Mouse (Mus musculus): ENCODE measurements at regions not wholly inside any gene's neighbourhood (a gene's known extent, or its start where the extent isn't known, plus 50 kb on each side); places are given as distances from the start of the nearest gene placed in this dataset.

DNA sequence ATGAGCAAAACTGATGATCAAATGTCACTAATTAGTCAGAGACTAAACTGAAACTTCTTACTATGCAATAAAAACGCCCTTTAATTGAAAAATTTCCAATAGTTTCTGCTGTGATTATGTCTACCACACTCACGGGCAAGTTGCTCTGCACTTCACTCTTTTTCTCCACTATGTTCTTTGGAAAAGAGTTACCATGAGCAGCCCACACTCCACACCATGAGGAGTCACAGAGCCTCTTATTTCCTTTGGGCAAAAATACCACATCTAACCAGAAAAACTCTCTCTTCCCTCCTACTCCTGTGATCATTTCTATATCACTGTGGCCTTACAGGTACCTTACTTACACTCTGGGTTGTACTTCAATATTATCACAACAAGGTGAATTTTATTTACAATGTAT lies 174.7 kb downstream of the Gm11361 start:
- no peak for DNase-seq

DNA sequence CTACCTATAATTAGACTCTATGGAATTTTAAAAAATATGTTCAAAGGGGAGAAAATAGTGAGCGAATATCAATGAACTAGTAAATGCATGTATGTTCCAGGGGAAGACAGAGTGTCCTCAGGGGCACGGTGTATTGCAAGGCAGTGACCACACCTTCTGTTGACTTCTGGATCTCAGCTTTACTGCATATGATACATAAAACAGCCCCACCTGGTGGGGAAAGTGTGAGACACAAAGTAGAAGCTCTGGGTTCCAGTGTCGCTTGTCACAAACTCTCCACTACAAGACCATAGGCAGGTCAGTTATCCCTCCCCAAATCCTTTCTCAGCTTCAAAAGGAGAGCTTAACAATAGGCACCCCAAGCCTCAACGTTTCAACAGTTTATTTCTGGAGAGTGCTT lies 168.8 kb downstream of the Gm11361 start:
- DNase-seq, result peak in 1 of 2 experiments; percentile 28

DNA sequence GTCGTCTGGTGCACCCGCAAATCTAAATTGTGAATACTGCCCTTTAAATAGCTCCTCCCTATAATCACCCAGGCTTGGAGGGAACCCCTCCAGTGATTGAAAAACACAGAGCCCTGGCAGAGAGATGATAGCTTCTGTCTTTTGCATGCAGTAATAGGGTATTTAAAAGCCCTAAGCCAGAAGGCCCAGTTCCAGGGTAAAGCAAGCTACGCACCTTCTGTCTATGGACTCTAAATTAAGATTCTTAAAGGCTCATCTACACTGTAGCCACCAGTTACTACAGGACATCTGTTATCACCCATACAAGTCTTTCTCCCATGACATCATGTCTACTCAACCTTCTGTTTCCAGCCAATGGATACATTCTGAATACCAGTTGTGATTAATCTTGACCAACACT lies 167.8 kb downstream of the Gm11361 start:
- no peak for DNase-seq

DNA sequence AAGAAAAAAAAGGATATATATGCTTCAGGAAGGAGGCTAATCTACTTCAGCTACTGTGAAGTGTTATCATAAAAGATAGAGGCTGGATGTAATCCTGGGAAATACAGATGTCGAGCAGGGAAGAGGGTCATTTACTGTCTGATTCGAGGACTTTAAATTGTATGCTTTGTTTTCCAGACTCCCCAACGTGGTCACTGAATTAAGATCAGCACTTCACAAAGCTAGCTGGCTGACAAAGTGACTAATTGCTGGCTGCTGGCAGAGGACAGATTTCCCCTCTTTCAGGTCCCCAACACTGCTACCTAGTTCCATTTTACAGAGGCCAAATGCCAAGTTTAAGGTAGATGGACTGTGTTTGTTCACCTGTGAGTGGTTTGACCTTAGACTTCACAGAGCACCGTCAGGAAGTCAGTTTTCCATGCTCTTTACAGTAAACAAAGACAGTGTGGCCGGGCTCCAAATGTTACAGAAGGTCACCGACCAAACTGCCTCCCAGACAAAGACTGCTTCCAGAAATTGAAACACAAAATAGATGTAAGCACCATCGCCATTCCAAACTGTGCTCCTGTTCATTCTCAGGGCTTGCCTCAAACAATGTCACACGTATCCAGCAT lies 167.2 kb downstream of the Gm11361 start:
- DNase-seq, result peak; percentile 55 to 61

DNA sequence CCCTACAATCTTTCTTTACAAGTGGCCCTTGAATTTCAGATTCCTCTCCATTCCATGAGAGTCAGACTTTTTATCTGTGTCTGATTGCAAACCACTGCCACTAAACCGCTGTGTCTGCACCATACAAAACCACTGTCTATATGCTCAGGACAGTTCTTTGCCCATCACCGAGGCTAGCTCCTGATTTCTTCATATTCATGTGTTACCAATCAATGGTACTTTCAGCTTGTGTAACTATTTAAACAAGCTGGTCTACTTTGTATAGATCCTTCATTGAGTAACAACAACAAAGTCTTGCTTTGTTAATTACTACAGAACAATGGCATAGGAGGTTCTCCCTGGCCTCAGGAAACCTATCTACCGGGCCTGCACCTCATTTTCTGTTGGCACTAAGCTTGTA lies 164.0 kb downstream of the Gm11361 start:
- DNase-seq, result no peak

DNA sequence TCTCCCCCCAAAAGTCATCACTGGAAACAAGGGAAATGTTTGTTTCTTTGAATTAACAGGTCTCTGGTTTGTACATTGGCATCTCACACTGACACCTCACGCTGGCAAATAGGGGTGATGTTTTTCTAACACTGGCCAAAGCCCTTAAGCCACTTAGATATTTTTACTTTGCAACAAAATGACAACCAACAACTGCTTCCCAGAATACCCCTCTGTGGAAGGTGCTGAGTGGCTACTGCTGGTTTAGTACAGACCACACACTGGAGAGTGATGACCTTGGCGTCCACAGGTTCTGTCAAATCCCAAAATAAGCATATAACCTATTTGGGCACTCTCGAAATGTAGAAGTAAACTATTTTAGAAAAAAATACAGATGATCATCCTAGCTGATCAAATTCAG lies 163.3 kb downstream of the Gm11361 start:
- no peak for DNase-seq

DNA sequence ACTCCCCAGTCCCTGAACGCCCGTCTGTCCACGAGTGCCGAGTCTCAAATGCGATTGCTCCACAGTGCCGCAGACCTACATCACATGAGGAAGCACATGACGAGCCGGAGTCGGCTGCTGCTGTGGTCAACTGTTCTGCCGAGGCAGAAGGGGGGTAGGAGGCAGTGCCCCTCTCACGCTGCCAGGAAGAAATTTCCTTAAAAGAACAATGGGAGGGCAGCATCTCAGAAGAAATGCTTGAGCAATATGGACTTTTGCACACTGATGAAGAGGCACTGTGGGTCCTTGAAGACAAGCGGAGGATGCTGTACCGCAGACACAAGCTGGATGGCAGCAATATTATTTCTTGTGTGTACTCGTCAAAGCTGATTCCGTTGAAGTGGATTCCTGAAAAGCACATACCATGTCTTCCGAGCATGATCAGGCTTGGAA lies 162.6 kb downstream of the Gm11361 start:
- peak; percentile 61 to 77 for DNase-seq

DNA sequence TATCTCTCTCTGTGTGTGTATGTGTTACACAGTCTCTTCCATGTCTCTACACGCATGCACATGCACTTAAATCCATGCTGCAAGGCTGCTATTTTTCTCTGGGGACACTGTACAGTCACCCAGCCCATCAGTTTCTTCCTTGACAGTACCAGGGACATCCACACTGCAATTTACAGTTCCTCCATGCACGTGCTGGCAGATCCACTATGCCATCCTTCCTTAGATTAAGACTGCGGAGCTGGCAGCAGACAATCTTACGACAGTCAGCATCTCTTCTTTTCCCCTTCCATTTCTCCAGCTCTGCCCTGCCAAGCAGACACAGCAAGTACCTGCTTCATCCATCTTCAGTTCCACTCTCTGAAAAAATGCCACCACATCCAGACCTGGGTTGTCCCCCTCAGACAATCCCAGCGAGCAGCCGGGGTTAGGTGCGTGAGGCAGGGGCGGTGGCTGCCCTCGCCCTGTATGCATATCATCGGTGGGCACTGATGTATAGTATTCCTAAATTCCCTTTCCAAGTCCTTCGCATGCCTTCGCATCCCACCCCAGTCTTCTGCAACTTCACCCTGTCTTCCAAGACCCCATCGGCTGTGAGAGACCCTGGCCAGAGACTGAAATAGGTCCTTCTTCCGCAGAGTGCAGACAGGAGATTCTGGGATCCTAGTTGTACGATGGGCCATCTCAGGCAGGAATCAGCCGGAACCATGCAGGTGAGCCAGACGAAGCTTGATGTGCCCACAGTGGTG lies 161.8 kb downstream of the Gm11361 start:
- no peak for DNase-seq

DNA sequence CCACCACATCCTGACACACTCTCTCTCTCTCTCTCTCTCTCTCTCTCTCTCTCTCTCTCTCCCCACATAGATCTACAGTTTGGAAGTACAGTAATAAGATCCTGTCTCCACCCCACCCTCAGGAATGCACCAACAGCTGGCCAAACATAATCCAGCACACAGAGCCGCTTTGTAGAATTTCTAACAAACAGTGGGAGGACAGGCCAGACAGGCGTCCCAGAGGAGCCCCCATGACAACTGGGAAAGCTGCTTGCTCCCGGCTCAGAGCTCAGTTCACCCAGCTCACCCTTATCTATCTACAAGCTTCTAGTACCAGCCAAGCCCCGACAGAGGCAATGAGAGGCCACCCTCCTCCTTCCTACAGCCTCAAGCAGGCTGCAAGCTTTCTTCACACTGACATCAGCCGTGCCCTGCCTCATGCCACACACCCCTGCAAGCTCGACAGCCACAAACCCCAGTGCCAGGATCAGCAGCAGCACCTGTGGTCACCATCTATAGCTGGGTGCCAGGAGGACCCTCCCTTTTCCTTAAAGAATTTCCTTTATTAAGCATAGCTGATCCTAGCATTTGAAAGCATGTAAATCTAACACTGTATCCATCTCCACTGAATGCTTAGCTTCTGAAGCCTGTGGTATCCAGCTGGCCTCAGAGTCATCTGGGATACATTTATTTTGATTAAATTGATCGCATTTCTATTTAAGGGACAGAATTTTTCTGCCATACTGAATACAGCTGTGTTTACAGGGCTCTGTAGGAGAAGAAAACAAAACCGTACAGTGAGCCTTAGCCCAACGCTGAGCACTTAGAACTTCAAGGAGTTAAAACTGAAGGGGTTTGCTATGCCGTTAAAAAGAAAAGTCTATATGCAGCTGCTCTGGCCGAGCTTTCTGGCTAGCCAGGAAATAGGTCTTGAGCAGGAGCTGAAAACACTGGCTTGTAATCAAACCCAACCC lies 160.9 kb downstream of the Gm11361 start:
- peak; percentile 47 to 61 for DNase-seq

DNA sequence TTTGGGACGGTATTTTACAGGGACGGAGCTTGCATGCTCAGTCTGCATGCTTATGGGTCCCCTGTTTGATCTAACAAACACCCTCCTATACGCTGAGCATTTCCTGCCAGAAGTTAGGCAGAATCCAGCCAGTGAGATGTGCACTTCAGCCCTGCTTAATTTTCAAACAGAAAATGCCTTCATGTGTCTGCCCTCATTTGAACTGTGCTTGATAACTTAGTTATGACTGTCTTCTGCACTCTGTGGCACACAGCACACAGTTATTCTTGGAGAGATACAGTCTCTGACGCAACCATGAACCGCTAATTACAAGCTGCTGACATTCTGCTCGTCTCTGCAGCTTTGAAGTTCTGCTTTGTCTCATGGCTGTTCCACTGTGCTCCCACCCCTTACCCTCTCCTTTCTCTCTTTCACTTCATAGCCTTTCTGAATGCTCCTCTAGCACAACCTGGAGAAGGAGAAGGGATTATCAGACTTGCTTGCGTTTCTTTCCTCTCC lies 160.2 kb downstream of the Gm11361 start:
- DNase-seq, result peak; percentile 25 to 34

DNA sequence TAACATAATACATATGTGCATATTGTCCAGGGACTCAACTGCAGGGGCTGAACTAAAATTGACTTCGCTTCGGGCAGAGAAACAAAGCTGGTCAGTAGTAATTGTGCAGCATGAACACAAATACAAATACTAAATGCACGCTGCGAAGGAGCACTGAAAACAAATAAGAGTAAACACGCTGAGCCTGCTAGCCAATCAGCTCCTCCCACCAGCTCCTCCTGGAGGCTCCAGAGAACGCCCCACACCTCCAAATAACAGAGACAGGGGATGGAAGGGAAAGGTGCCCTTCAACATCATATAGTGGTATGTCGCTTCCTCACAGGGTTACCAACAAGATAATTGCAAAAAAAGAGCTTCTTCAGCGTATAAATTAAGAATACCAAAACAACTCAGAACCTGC lies 159.6 kb downstream of the Gm11361 start:
- DNase-seq, result no peak

DNA sequence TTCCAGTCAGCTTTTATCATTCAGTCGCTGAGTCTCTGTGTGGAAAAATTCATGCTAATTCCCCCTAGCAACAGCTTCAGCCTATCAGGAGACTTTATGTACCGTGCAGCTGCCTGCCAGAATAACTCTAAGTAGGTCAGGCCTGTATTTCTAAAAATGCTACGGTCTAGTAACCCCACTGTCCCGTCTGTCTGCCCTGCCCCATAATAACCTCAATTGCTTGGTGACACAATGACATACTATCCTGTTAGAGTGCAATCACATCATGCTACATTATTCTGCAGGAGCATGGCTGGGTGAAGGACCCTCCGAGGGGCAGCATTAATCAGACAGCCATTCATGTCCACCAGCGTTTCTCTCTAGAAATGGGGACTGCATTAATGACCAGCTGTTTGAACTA lies 158.9 kb downstream of the Gm11361 start:
- DNase-seq, result peak; percentile 48 to 59

DNA sequence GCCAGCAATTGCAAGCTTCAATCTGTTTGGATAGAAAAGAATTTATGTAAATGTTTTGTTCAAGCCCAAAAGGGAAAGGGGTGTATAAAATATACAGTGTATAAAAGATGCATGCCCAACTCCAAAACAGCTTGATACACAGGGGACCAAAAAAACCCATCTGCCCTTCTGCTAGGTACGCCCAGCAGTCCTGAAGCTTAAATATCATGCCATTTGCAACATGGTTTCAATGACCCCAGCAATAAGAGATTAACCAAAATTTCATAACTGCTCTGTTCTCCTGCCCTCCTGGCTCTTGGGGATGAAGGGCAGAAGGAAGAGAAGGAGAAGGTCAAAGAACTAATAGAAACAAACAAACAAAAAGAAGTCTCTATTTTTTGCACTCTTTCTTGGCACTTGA lies 158.4 kb downstream of the Gm11361 start:
- no peak for DNase-seq

DNA sequence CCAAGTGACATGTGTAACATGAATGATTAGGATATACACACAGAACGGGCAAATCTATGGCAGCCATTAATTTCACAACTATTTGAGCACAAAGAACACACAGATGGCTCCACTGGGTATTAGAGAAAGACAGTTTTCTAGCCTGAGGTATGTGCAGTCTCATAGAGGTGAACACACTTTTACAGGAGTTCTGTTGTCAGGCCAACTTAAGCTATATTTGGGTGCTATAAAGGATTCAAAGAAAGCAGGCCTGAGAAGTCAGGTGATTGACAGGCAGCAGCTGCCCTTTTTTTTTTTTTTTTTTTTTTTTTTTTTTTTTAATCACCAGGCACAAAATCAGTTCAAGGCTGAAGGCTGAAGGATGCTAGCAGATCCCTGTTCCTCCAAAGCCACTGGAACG lies 153.0 kb downstream of the Gm11361 start:
- no peak for DNase-seq

DNA sequence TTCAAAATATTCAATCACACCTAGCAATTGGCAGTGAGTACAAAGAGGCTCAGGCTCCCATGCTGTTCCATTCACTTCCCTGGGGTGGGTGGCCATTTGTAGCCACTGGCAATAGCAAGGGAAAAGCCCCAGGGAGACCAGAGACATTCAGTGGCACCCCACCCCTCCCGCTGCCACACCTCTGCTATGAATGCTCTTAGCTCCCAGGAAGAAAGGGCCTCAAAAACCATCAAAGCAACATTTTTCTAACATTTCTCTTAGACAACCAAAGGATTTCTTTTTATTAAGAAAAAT lies 152.2 kb downstream of the Gm11361 start:
- no peak for DNase-seq

DNA sequence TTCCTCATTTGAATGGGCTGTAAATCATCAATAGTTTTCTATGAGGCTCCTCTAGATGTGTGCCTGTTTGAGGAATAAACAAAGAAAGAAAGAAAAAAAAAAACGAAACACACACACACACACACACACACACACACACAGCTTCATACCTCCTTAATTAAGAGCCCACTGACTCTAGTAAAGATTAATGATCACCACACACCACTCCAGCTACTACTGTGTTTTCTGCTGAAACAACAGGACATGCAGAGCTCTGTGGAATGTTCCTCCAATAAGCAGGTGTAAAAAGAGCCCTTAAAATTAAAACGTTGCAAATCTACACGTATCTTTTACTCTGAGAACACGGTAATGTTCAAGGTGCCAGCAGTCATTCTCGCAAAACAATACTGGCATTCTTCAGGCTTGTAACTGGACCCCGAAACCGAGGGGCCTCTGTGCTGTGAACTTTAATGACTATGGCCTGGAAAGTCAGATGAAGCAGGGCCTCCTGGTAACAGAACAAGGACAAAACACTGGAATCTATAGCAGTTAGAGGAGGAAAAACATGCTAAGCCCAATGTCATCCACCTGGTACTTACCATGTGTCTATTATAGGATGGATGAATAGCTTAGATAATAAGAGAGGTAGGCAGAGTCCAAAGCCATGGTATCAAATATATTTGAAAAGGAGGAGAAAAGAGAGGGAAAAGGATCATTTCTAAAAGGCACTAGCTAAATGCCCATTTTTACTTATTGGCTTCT lies 151.7 kb downstream of the Gm11361 start:
- no peak for DNase-seq

DNA sequence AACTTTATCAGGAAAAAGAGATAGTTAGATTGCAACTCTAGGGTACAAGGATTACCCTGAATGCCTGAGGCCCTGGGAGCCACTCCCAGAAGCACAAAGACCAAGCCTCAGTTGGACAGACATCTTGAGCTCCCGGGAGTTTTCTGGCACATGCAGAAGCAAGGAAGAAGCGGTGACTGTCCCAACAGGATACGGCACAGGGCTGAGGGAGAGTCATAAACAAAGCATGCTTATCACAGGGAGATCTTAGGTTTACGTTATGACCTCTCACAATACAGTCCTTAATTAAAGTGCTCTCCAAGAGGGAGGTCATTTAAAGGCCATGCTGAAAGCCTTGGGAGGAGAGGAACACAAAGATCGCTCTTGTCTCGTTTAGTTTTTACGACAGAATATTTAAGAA lies 143.1 kb downstream of the Gm11361 start:
- DNase-seq, result no peak

Measured in kidney, postnatal 25 days (tissue).